Mouse (Mus musculus): ENCODE data around the gene Il17rc.

- TF ChIP-seq CTCF (IDR thresholded peaks at IDR 0.05; ENCODE audit: low read depth) (no peak), EP300 (optimal IDR thresholded peaks at IDR 0.05) (no peak)
Measured at GRCm38 (mm10) chr6:113505689-113506088, 34.5 kb downstream of the Il17rc start.
